Mouse (Mus musculus) liver, embryonic 12.5 days (tissue): ENCODE data around the gene Pcp4l1. TPM values are rescaled to one million over a fixed set of nuclear protein-coding genes. Genes with fewer than 3 reads are reported as not detected.

Source experiments
- ATAC-seq: fragments of 200-750 bp; cut with Nextera tagmentation; 2 replicates; pipeline ENCODE4 v1.8.0; 2017; ENCODE audit warnings: moderate number of reproducible peaks, mild to moderate bottlenecking, moderate library complexity
- H3K27ac ChIP-seq: fragments of 300-500 bp; sonication (generic); 2 replicates; pipeline ENCODE4 v1.5.1; 2016; ENCODE audit warnings: mild to moderate bottlenecking
- H3K27me3 ChIP-seq: fragments of 300-500 bp; sonication (generic); replicated peaks from 2 replicates; pipeline ENCODE4 v1.6.1; 2016; ENCODE audit warnings: mild to moderate bottlenecking, moderate library complexity
- H3K36me3 ChIP-seq: fragments of 300-500 bp; sonication (generic); 2 replicates; pipeline ENCODE4 v1.6.1; 2016; ENCODE audit warnings: mild to moderate bottlenecking, moderate library complexity
- H3K4me1 ChIP-seq: fragments of 300-500 bp; sonication (generic); 2 replicates; pipeline ENCODE4 v1.6.1; 2016
- H3K4me2 ChIP-seq: fragments of 300-500 bp; sonication (generic); 2 replicates; pipeline ENCODE4 v1.6.1; 2016; ENCODE audit warnings: mild to moderate bottlenecking, moderate library complexity
- H3K4me3 ChIP-seq: fragments of 300-500 bp; sonication (generic); 2 replicates; pipeline ENCODE4 v1.5.1; 2016; ENCODE audit warnings: mild to moderate bottlenecking, moderate library complexity
- H3K9ac ChIP-seq: fragments of 300-500 bp; sonication (generic); 2 replicates; pipeline ENCODE4 v1.6.1; 2016; ENCODE audit warnings: mild to moderate bottlenecking, moderate library complexity
- H3K9me3 ChIP-seq: fragments of 300-500 bp; sonication (generic); replicated peaks from 2 replicates; pipeline ENCODE4 v1.6.1; 2016; ENCODE audit warnings: mild to moderate bottlenecking, moderate library complexity
- WGBS: fragments of 180-500 bp; shearing (Covaris S2); methylation state at CpG from one replicate; pipeline ENCODE4 v1.1.7; 2016; ENCODE audit not compliant: insufficient replicate concordance; 5-methylcytosine and 5-hydroxymethylcytosine counted together
- polyA plus RNA-seq: library from polyadenylated mRNA; unstranded; fragments of >200 nt; fragmentation: Nextera tagmentation; extraction: Ambion mirVana; gene quantifications from 2 replicates; pipeline ENCODE4 v1.2.1, GENCODE M21; 2016

Pcp4l1 gene
- polyA plus RNA-seq, 1 experiment from 2014 or later = 1.2 TPM

GRCm38 (mm10) chr1:171232348-171232747 is 36.3 kb upstream of the Pcp4l1 start:
- 0 out of 2 replicates have a peak overlapping the region, but pooled peaks have one; percentile 5 for H3K4me3 ChIP-seq
- WGBS = 50% methylated on average over 5 of the region's 5 CpGs
- peaks cover 54% of the 10 kb centered on the region for H3K4me1 ChIP-seq

GRCm38 (mm10) chr1:171231844-171232243 is 35.8 kb upstream of the Pcp4l1 start:
- Histone ChIP-seq H3K9me3 (no peaks in the 10 kb centered on the region), H3K4me3 (0 out of 2 replicates have a peak overlapping the region, but pooled peaks have one; percentile 5), H3K4me2 (peak overlapping the region; percentile 35), H3K27me3 (no peaks in the 10 kb centered on the region), H3K9ac (no peak overlapping the region), H3K4me1 (peaks cover 54% of the 10 kb centered on the region), H3K36me3 (peaks cover 34% of the 10 kb centered on the region), H3K27ac (0 out of 2 replicates have a peak overlapping the region, but pooled peaks have one; percentile 41)
- 25% methylated on average over 4 of the region's 4 CpGs for WGBS
- no peak for ATAC-seq

More at GRCm38 (mm10) chr1:171232348-171232747, 36.3 kb upstream of the Pcp4l1 start:
- ATAC-seq = no peak
- Histone ChIP-seq H3K9me3 (no peaks in the 10 kb centered on the region), H3K4me2 (peak overlapping the region; percentile 35), H3K9ac (no peak overlapping the region), H3K27me3 (no peaks in the 10 kb centered on the region), H3K36me3 (peaks cover 39% of the 10 kb centered on the region), H3K27ac (peak overlapping the region; percentile 41; the same call in 1 of the 2 replicates)

DNA sequence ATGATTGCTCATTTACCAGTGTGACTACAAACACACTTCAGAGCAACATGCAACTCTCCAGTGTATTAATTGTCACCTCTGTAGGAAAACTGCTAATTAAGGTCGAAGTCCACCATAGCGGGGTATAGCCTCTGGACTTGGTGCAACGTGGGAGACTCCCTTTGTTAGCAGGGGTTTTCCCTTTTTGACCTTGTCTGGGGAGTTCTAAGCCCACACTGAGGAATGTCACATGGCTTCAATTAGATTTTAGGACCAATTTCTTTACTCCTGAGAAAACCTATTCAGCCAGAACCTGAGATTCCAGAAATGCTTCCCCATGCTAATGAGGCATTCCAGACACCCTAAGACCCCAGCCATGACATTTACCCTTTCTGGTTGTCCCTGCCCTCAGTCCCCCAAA is 34.1 kb upstream of the Pcp4l1 start:
- no peak overlapping the region for H3K4me2 ChIP-seq
- H3K27me3 ChIP-seq = no peaks in the 10 kb centered on the region
- 71% methylated on average over 3 of the region's 3 CpGs for WGBS
- no peak overlapping the region for H3K27ac ChIP-seq
- peaks cover 50% of the 10 kb centered on the region for H3K4me1 ChIP-seq
- no peak overlapping the region for H3K4me3 ChIP-seq
- H3K9me3 ChIP-seq = no peaks in the 10 kb centered on the region
- no peak overlapping the region for H3K9ac ChIP-seq
- ATAC-seq = no peak
- H3K36me3 ChIP-seq = peaks cover 17% of the 10 kb centered on the region

GRCm38 (mm10) chr1:171229750-171230149 is 33.7 kb upstream of the Pcp4l1 start:
- Histone ChIP-seq H3K9me3 (no peaks in the 10 kb centered on the region), H3K4me1 (peaks cover 45% of the 10 kb centered on the region), H3K4me3 (no peak overlapping the region), H3K9ac (no peak overlapping the region), H3K4me2 (no peak overlapping the region), H3K36me3 (peaks cover 13% of the 10 kb centered on the region), H3K27ac (no peak overlapping the region), H3K27me3 (no peaks in the 10 kb centered on the region)
- ATAC-seq = no peak
- WGBS = 69% methylated on average over 6 of the region's 6 CpGs

- no peak overlapping the region for H3K27ac ChIP-seq
- H3K4me1 ChIP-seq = peaks cover 33% of the 10 kb centered on the region
- WGBS = 55% methylated on average over 1 of the region's 1 CpGs
- ATAC-seq = no peak
- no peak overlapping the region for H3K4me3 ChIP-seq
- H3K9me3 ChIP-seq = no peaks in the 10 kb centered on the region
- no peaks in the 10 kb centered on the region for H3K27me3 ChIP-seq
- no peaks in the 10 kb centered on the region for H3K36me3 ChIP-seq
- H3K9ac ChIP-seq = no peak overlapping the region
- no peak overlapping the region for H3K4me2 ChIP-seq
These were observed 31.8 kb upstream of the Pcp4l1 start for GRCm38 (mm10) chr1:171227879-171228278.

- Histone ChIP-seq H3K4me3 (no peak overlapping the region), H3K9ac (no peak overlapping the region), H3K27me3 (no peaks in the 10 kb centered on the region), H3K27ac (no peak overlapping the region), H3K4me2 (peak overlapping the region; percentile 47; the same call in 1 of the 2 replicates), H3K4me1 (peaks cover 27% of the 10 kb centered on the region), H3K9me3 (no peaks in the 10 kb centered on the region), H3K36me3 (no peaks in the 10 kb centered on the region)
- WGBS = 52% methylated on average over 4 of the region's 4 CpGs
- no peak for ATAC-seq
These were observed 30.7 kb upstream of the Pcp4l1 start for GRCm38 (mm10) chr1:171226780-171227179.

DNA sequence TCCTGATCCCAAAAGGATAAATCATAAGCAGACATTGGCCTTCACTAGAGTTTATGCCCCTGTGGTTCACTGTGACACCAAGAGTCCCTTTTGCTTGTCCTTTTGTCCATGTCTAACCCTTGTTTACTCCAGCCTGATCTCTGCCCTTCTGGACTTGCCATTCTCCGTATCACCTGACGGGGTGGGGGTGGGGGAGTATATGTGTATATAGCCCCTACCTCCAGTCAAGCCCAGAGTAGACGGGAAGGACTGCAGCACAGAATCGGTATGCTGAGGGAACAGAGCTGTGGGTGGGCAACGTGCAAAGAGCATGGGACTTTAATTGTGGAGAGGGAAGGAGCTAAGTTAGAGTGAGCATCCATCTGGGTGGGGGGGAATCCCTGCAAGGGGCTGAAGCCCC is 28.8 kb upstream of the Pcp4l1 start, which contains the start of gene Apoa2:
Apoa2 (plus strand) TSS at position 198 of the 400 bp plus-strand sequence.
- Histone ChIP-seq H3K27ac (peak within 1 kb of the TSS; percentile 93), H3K9me3 (no peaks in the 10 kb centered on the region), H3K4me2 (peak within 1 kb of the TSS; percentile 47), H3K27me3 (no peaks in the 10 kb centered on the region), H3K4me3 (peak within 1 kb of the TSS; percentile 41), H3K9ac (peak within 1 kb of the TSS; percentile 57), H3K36me3 (peaks cover 8% of the 10 kb centered on the region), H3K4me1 (peaks cover 32% of the 10 kb centered on the region)
- 68% methylated on average over 5 of the region's 5 CpGs for WGBS
- no peak for ATAC-seq

DNA sequence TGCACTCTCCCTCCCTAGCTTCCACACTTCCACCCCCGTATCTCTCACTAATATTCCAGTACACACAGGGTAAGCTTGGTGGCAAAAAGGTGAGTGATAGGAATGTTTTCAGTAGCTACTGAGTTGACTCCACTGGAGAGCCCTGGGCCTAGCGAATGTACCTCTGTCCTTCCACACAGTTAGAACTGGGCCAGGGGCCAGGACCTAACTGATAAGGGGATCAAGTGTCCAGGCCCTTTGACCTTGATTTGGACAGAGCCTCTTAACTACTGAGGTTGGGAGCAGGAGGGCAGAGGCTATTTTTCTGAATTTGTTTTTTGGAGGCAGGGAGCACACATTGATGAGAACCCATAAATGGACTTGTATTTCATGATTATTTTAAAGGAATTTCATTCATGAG is 27.7 kb upstream of the Pcp4l1 start:
- H3K4me1 ChIP-seq = peaks cover 30% of the 10 kb centered on the region
- 76% methylated on average over 2 of the region's 2 CpGs for WGBS
- peak overlapping the region; percentile 93; the same call in 1 of the 2 replicates for H3K27ac ChIP-seq
- H3K9me3 ChIP-seq = no peaks in the 10 kb centered on the region
- H3K9ac ChIP-seq = no peak overlapping the region
- no peaks in the 10 kb centered on the region for H3K27me3 ChIP-seq
- no peak overlapping the region for H3K4me2 ChIP-seq
- peaks cover 19% of the 10 kb centered on the region for H3K36me3 ChIP-seq
- H3K4me3 ChIP-seq = no peak overlapping the region
- no peak for ATAC-seq

- no peak for ATAC-seq
- Histone ChIP-seq H3K36me3 (peaks cover 25% of the 10 kb centered on the region), H3K27me3 (no peaks in the 10 kb centered on the region), H3K4me1 (peaks cover 30% of the 10 kb centered on the region), H3K4me2 (peak overlapping the region; percentile 91), H3K4me3 (peak overlapping the region; percentile 74), H3K27ac (peak overlapping the region; percentile 93), H3K9ac (peak overlapping the region; percentile 76), H3K9me3 (no peaks in the 10 kb centered on the region)
- 57% methylated on average over 6 of the region's 6 CpGs for WGBS
These were observed 27.1 kb upstream of the Pcp4l1 start for GRCm38 (mm10) chr1:171223168-171223567.

DNA sequence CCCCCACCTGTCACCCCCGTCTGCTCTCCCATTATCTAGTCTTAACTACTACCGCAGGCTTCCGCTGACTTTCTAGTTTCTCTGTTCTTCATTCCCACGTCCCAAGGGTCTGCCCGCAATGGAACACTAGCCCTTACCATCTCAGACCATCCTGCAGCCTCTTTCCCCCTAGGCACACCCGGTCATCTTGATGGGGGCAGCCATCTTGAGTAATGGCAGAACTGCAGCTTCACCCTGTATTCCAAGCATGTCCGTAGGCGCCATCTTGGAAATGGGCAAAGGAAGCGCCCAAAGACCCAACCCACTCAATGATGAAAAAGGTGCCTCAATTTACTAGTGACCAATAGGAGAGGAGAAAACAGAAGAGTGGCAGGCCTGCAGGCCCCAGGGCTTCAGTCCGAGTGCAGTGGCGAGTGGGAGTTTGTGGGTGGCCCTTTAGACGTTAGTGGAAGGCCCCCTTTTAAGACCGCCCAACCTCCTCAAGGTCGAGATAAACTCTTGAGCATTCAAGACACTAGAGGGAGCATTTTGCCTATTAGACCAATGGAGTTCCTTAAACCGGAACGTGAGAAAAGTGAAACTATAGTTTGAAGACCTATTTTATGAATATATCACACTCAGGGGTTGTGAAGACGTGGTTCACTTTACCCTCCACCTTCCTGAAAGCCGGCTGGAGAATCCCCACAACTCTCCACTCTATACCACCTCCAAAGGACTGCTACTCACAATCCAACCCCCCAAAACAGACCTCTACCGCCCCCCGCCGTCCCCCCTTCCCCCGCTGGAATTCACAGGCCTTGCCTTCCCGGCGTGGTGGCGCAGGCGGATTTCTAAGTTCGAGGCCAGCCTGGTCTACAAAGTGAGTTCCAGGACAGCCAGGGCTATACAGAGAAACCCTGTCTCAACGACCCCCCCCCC is 26.4 kb upstream of the Pcp4l1 start, which contains the start of gene Tomm40l:
Tomm40l (minus strand) TSS at position 277 of the 918 bp plus-strand sequence.
- peak within 1 kb of the TSS; percentile 74 for H3K4me3 ChIP-seq
- ATAC-seq = peak; percentile 97
- no peaks in the 10 kb centered on the region for H3K9me3 ChIP-seq
- H3K36me3 ChIP-seq = peaks cover 25% of the 10 kb centered on the region
- H3K4me1 ChIP-seq = peaks cover 30% of the 10 kb centered on the region
- H3K27me3 ChIP-seq = no peaks in the 10 kb centered on the region
- H3K27ac ChIP-seq = peak within 1 kb of the TSS; percentile 93
- peak within 1 kb of the TSS; percentile 91 for H3K4me2 ChIP-seq
- peak within 1 kb of the TSS; percentile 76 for H3K9ac ChIP-seq
- 1% methylated on average over 28 of the region's 28 CpGs for WGBS

GRCm38 (mm10) chr1:171221281-171222193 is 25.5 kb upstream of the Pcp4l1 start:
- H3K27ac ChIP-seq = peak overlapping the region; percentile 71
- no peak for ATAC-seq
- 5% methylated on average over 22 of the region's 22 CpGs for WGBS

More at GRCm38 (mm10) chr1:171221281-171222193, 25.5 kb upstream of the Pcp4l1 start:
- H3K9ac ChIP-seq = peak overlapping the region; percentile 72
- peak overlapping the region; percentile 91 for H3K4me2 ChIP-seq
- no peaks in the 10 kb centered on the region for H3K27me3 ChIP-seq
- peaks cover 25% of the 10 kb centered on the region for H3K36me3 ChIP-seq
- no peaks in the 10 kb centered on the region for H3K9me3 ChIP-seq
- peaks cover 26% of the 10 kb centered on the region for H3K4me1 ChIP-seq
- peak overlapping the region; percentile 74 for H3K4me3 ChIP-seq
